Mouse (Mus musculus) lung, postnatal 0 days (tissue): Measurements from ENCODE around the gene Avpi1.

Experiments
- CTCF ChIP-seq: IDR thresholded peaks from 2 replicates; pipeline ENCODE4 v1.5.1; 2016; ENCODE audit warnings: antibody characterized with exemption, mild to moderate bottlenecking
- EP300 ChIP-seq: IDR thresholded peaks from 2 replicates; pipeline ENCODE4 v1.6.1; 2016; ENCODE audit warnings: antibody characterized with exemption, mild to moderate bottlenecking, control low read depth

DNA sequence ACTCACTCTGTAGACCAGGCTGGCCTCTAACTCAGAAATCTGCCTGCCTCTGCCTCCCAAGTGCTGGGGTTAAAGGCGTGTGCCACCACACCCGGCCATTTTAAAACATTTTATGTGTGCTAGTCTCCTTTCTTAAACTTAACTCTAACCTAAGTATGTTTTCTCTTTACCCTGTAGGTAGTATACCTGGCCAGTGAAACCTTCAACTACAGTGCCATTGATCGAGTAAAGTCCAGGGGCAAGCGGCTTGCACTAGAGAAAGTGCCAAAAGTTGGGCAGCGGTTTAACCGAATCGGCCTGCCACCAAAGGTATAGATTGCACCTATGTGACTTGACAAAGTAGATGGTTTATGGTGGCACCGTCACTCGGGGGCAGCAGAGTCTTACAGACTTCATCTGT, 24.2 kb downstream of the Avpi1 start:
- TF ChIP-seq EP300: no peak
- TF ChIP-seq CTCF: peak; percentile 43
